Mouse (Mus musculus): ENCODE measurements around the gene Gria1. TPM values are rescaled to one million over a fixed set of nuclear protein-coding genes. Genes with fewer than 3 reads are reported as not detected.

Gene Gria1
- polyA plus RNA-seq (2016; fragmentation: Nextera tagmentation; extraction: Ambion mirVana): 0.15 and 0.33 TPM in 2 replicates

- no peak for DNase-seq (ENCODE audit: extremely low spot score, low spot score)
- Histone ChIP-seq H3K27ac (no peak within 1 kb of the TSS), H3K36me3 (replicated peaks) (no peaks in the 10 kb centered on the region), H3K9me3 (no peaks in the 10 kb centered on the region), H3K27me3 (ENCODE audit: poor library complexity, severe bottlenecking) (peaks cover 45% of the 10 kb centered on the region), H3K4me3 (peak within 1 kb of the TSS; percentile 45), H3K4me1 (peaks cover 31% of the 10 kb centered on the region)
- WGBS: 12% methylated on average over 6 of the region's 6 CpGs
These were observed at the start of gene Gria1 for GRCm38 (mm10) chr11:57011024-57011690. TSS of gene Gria1 (plus strand) at chr11:57011387.

- DNase-seq (ENCODE audit: extremely low spot score, low spot score): no peak
- Histone ChIP-seq H3K4me1 (no peaks in the 10 kb centered on the region), H3K36me3 (replicated peaks) (no peaks in the 10 kb centered on the region), H3K4me3 (no peak overlapping the region), H3K9me3 (no peaks in the 10 kb centered on the region), H3K27me3 (ENCODE audit: poor library complexity, severe bottlenecking) (no peaks in the 10 kb centered on the region), H3K27ac (no peak overlapping the region)
- 89% methylated on average over 3 of the region's 3 CpGs for WGBS
These were observed 49.4 kb upstream of the Gria1 start for GRCm38 (mm10) chr11:56961751-56962150.

GRCm38 (mm10) chr11:56972814-56973213, 38.4 kb upstream of the Gria1 start:
- DNase-seq (ENCODE audit: extremely low spot score, low spot score): no peak
- Histone ChIP-seq H3K9me3 (no peaks in the 10 kb centered on the region), H3K36me3 (replicated peaks) (no peaks in the 10 kb centered on the region), H3K27ac (no peak overlapping the region), H3K4me1 (no peaks in the 10 kb centered on the region), H3K27me3 (ENCODE audit: poor library complexity, severe bottlenecking) (no peaks in the 10 kb centered on the region), H3K4me3 (no peak overlapping the region)
- 67% methylated on average over 1 of the region's 1 CpGs for WGBS

- Histone ChIP-seq H3K4me1 (no peaks in the 10 kb centered on the region), H3K27me3 (ENCODE audit: poor library complexity, severe bottlenecking) (no peaks in the 10 kb centered on the region), H3K27ac (no peak overlapping the region), H3K36me3 (replicated peaks) (no peaks in the 10 kb centered on the region), H3K4me3 (no peak overlapping the region), H3K9me3 (no peaks in the 10 kb centered on the region)
- WGBS: 92% methylated on average over 3 of the region's 3 CpGs
- no peak for DNase-seq (ENCODE audit: extremely low spot score, low spot score)
These were observed 26.7 kb upstream of the Gria1 start for GRCm38 (mm10) chr11:56984321-56985000.

GRCm38 (mm10) chr11:56985457-56985856, 25.7 kb upstream of the Gria1 start:
- Histone ChIP-seq H3K36me3 (replicated peaks) (no peaks in the 10 kb centered on the region), H3K9me3 (no peaks in the 10 kb centered on the region), H3K4me3 (no peak overlapping the region), H3K27me3 (ENCODE audit: poor library complexity, severe bottlenecking) (no peaks in the 10 kb centered on the region), H3K27ac (no peak overlapping the region), H3K4me1 (no peaks in the 10 kb centered on the region)
- 91% methylated on average over 4 of the region's 4 CpGs for WGBS
- DNase-seq (ENCODE audit: extremely low spot score, low spot score): no peak

GRCm38 (mm10) chr11:56999601-57000001, 11.6 kb upstream of the Gria1 start:
- H3K27me3 ChIP-seq (ENCODE audit: poor library complexity, severe bottlenecking): no peaks in the 10 kb centered on the region
- 85% methylated on average over 3 of the region's 3 CpGs for WGBS
- no peak for DNase-seq (ENCODE audit: extremely low spot score, low spot score)
- no peak overlapping the region for H3K27ac ChIP-seq
- H3K4me1 ChIP-seq: peaks cover 6% of the 10 kb centered on the region
- H3K9me3 ChIP-seq: no peaks in the 10 kb centered on the region
- no peak overlapping the region for H3K4me3 ChIP-seq
- H3K36me3 ChIP-seq (replicated peaks): no peaks in the 10 kb centered on the region

- no peaks in the 10 kb centered on the region for H3K9me3 ChIP-seq
- H3K27ac ChIP-seq: no peak overlapping the region
- H3K27me3 ChIP-seq (ENCODE audit: poor library complexity, severe bottlenecking): peaks cover 5% of the 10 kb centered on the region; the same call in 1 of the 2 replicates
- whole genome bisulfite sequencing: 37% methylated on average over 3 of the region's 3 CpGs
- peaks cover 16% of the 10 kb centered on the region for H3K4me1 ChIP-seq
- H3K36me3 ChIP-seq (replicated peaks): no peaks in the 10 kb centered on the region
- DNase-seq (ENCODE audit: extremely low spot score, low spot score): no peak
- no peak overlapping the region for H3K4me3 ChIP-seq
These were observed 6.6 kb upstream of the Gria1 start for GRCm38 (mm10) chr11:57004611-57005010.

GRCm38 (mm10) chr11:57005341-57005740, 5.8 kb upstream of the Gria1 start:
- Histone ChIP-seq H3K4me1 (peaks cover 16% of the 10 kb centered on the region), H3K27ac (no peak overlapping the region), H3K9me3 (no peaks in the 10 kb centered on the region), H3K4me3 (no peak overlapping the region), H3K36me3 (replicated peaks) (no peaks in the 10 kb centered on the region), H3K27me3 (ENCODE audit: poor library complexity, severe bottlenecking) (peaks cover 12% of the 10 kb centered on the region)
- 84% methylated on average over 7 of the region's 7 CpGs for WGBS
- no peak for DNase-seq (ENCODE audit: extremely low spot score, low spot score)

- peaks cover 36% of the 10 kb centered on the region for H3K27me3 ChIP-seq (ENCODE audit: poor library complexity, severe bottlenecking)
- 92% methylated on average over 4 of the region's 4 CpGs for WGBS
- DNase-seq (ENCODE audit: extremely low spot score, low spot score): no peak
These were observed 3.4 kb upstream of the Gria1 start for GRCm38 (mm10) chr11:57007790-57008189.

GRCm38 (mm10) chr11:57010611-57011010, 576 bp upstream of the Gria1 start:
- Histone ChIP-seq H3K9me3 (no peaks in the 10 kb centered on the region), H3K4me1 (peaks cover 31% of the 10 kb centered on the region), H3K27me3 (ENCODE audit: poor library complexity, severe bottlenecking) (peaks cover 45% of the 10 kb centered on the region), H3K27ac (no peak overlapping the region), H3K36me3 (replicated peaks) (no peaks in the 10 kb centered on the region), H3K4me3 (no peak overlapping the region)
- 81% methylated on average over 6 of the region's 6 CpGs for WGBS
- no peak for DNase-seq (ENCODE audit: extremely low spot score, low spot score)

More at GRCm38 (mm10) chr11:57007790-57008189, 3.4 kb upstream of the Gria1 start:
- Histone ChIP-seq H3K4me1 (peaks cover 39% of the 10 kb centered on the region), H3K4me3 (no peak overlapping the region), H3K27ac (no peak overlapping the region), H3K9me3 (no peaks in the 10 kb centered on the region), H3K36me3 (replicated peaks) (no peaks in the 10 kb centered on the region)

- WGBS: 2% methylated on average over 11 of the region's 11 CpGs
- no peak overlapping the region for H3K27ac ChIP-seq
- peaks cover 31% of the 10 kb centered on the region for H3K4me1 ChIP-seq
- no peak for DNase-seq (ENCODE audit: extremely low spot score, low spot score)
- peaks cover 45% of the 10 kb centered on the region for H3K27me3 ChIP-seq (ENCODE audit: poor library complexity, severe bottlenecking)
- no peaks in the 10 kb centered on the region for H3K9me3 ChIP-seq
- no peaks in the 10 kb centered on the region for H3K36me3 ChIP-seq (replicated peaks)
- H3K4me3 ChIP-seq: peak overlapping the region; percentile 45
These were observed 478 bp downstream of the Gria1 start for GRCm38 (mm10) chr11:57011691-57012039.

- Histone ChIP-seq H3K4me1 (peaks cover 31% of the 10 kb centered on the region), H3K9me3 (no peaks in the 10 kb centered on the region), H3K27ac (no peak overlapping the region), H3K4me3 (peak overlapping the region; percentile 45), H3K27me3 (ENCODE audit: poor library complexity, severe bottlenecking) (peaks cover 45% of the 10 kb centered on the region), H3K36me3 (replicated peaks) (no peaks in the 10 kb centered on the region)
- no peak for DNase-seq (ENCODE audit: extremely low spot score, low spot score)
- 29% methylated on average over 13 of the region's 13 CpGs for WGBS
These were observed 1.2 kb downstream of the Gria1 start for GRCm38 (mm10) chr11:57012287-57012921.
